Mouse (Mus musculus) spleen, adult 2 months (tissue): ENCODE results near the gene Tent2.

ENCODE experiments used
- CTCF ChIP-seq: fragments of 200-500 bp; IDR thresholded peaks from 2 replicates; pipeline ENCODE4 v1.5.1; 2011; ENCODE audit warnings: mild to moderate bottlenecking, inconsistent platforms; ENCODE audit not compliant: insufficient read depth, insufficient read length, insufficient replicate concordance; ENCODE audit errors: extremely low read depth
- POLR2A ChIP-seq: fragments of 200-500 bp; IDR thresholded peaks from 2 replicates; pipeline ENCODE4 v1.6.1; 2011; ENCODE audit warnings: low read depth, low read length, inconsistent platforms

DNA sequence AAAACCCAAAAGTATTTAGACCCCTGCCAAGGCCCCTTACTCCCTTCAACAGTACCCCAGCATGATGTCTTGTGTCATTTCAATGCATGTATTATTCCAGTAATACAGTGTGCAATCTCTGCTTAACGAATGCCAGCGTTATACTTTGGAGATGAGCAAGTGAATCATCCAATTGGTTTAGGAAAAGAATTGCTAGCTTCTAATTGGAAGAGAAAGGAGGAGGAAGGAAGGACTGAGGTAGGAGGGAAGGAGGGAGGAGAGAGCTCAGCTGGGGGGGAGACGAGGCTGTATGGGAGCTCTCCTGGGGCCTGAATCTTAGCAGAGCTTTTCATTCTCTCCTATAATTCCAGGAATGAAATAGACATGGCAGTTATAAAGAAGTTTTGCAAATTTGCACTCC, 49.0 kb upstream of the Tent2 start:
- TF ChIP-seq CTCF, result no peak
- no peak for TF ChIP-seq POLR2A
